Mouse (Mus musculus): Measurements from ENCODE around the gene Ssx2ip. TPM values are rescaled to one million over a fixed set of nuclear protein-coding genes. Genes with fewer than 3 reads are reported as not detected.
"Not testable (repeated sequence)": the region's sequence is repeated elsewhere in the genome, so short reads cannot be mapped to it uniquely, and the experiment has no call there.

Ssx2ip gene
- polyA plus RNA-seq, 1 experiment from 2014 or later = 18.0 TPM

DNA sequence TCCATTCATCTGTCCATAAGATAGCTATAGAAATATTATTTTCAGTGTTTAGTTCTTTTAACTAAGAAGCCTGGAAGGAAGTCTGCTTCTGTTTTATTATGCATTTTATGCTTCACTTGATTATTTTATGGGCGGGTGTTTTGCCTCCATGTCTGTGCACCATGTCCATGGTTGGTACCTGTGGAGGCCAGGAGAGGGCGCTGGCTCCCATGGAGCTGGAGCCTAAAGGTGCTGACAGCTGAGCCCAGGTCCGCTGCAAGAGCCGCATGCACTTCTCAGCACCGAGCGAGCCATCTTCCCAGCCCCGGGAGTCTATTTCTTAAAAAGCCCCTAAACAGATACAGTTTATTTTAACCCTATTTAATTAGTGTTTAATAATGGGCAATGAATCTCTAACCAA, 19.3 kb downstream of the Ssx2ip start:
- Histone ChIP-seq H3K27me3 (no peaks in the 10 kb centered on the region), H3K9me3 (no peaks in the 10 kb centered on the region), H3K4me1 (replicated peaks) (0 out of 2 replicates have a peak, but pooled peaks cover 3% of the 10 kb centered on the region), H3K27ac (replicated peaks) (no peak overlapping the region), H3K9ac (no peak overlapping the region), H3K36me3 (peaks cover 28% of the 10 kb centered on the region), H3K4me2 (no peak overlapping the region), H3K4me3 (no peak overlapping the region)
- no peak for ATAC-seq (ENCODE audit: low FRiP score, low read depth)
- WGBS = 84% methylated on average over 7 of the region's 7 CpGs

- H3K27me3 ChIP-seq = no peaks in the 10 kb centered on the region
- no peak for ATAC-seq (ENCODE audit: low FRiP score, low read depth)
- no peak overlapping the region for H3K4me2 ChIP-seq
- 66% methylated on average over 7 of the region's 7 CpGs for WGBS
- H3K27ac ChIP-seq (replicated peaks) = no peak overlapping the region
- no peaks in the 10 kb centered on the region for H3K9me3 ChIP-seq
- H3K4me3 ChIP-seq = no peak overlapping the region
- H3K4me1 ChIP-seq (replicated peaks) = 0 out of 2 replicates have a peak, but pooled peaks cover 3% of the 10 kb centered on the region
- no peak overlapping the region for H3K9ac ChIP-seq
- peaks cover 26% of the 10 kb centered on the region for H3K36me3 ChIP-seq
Observed at GRCm38 (mm10) chr3:146424306-146424900, 20.0 kb downstream of the Ssx2ip start.

DNA sequence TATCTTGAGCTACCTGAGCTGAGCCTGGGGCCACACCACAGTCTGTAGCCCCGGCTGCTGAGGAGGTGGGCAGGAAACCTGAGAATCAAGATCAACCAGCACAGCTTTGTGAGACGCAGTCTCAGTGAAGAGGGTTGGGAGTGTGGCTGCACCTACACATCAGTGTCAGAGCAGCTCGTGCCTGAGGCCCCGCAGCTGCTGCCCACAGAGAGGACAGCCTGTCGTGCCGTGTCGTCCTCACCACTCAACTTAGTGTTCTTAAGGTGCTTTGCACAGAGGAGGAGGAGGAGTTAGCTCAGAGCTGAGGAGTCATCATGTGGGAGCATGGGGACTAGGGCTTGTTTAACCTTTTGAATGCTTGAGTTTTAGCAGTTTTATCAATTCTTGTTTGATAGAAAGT, 21.5 kb downstream of the Ssx2ip start:
- H3K36me3 ChIP-seq = peaks cover 28% of the 10 kb centered on the region
- no peak for ATAC-seq (ENCODE audit: low FRiP score, low read depth)
- no peak overlapping the region for H3K27ac ChIP-seq (replicated peaks)

DNA sequence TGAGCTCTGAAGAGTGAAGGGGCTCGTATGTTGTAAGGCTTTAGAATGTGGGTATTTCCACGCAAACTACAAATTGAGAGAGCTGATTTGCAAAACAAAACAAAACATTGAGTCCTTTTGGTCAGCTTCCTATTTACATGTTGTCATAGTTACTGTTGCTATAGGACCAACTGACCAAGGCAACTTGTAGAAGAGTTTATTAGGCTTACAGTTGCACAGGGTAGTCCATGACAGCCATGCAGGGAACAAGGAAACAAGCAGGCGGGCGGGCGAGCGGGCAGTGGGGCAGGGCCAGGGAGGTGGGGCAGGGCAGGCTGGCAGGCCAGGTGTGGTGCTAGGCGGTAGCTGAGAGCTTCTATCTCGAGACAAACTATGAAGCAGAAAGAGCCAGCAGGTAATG, 22.0 kb downstream of the Ssx2ip start:
- H3K9ac ChIP-seq = no peak overlapping the region
- H3K4me1 ChIP-seq (replicated peaks) = 0 out of 2 replicates have a peak, but pooled peaks cover 3% of the 10 kb centered on the region
- no peak overlapping the region for H3K4me3 ChIP-seq
- H3K27me3 ChIP-seq = no peaks in the 10 kb centered on the region
- no peak overlapping the region for H3K4me2 ChIP-seq
- H3K9me3 ChIP-seq = no peaks in the 10 kb centered on the region
- WGBS = 68% methylated on average over 8 of the region's 8 CpGs
- ATAC-seq (ENCODE audit: low FRiP score, low read depth) = no peak; the same call in 1 of the 2 replicates
- H3K27ac ChIP-seq (replicated peaks) = no peak overlapping the region
- peaks cover 33% of the 10 kb centered on the region for H3K36me3 ChIP-seq

More for the DNA sequence above, 21.5 kb downstream of the Ssx2ip start:
- Histone ChIP-seq H3K4me1 (replicated peaks) (0 out of 2 replicates have a peak, but pooled peaks cover 3% of the 10 kb centered on the region), H3K4me3 (no peak overlapping the region), H3K27me3 (no peaks in the 10 kb centered on the region), H3K9ac (no peak overlapping the region), H3K9me3 (no peaks in the 10 kb centered on the region), H3K4me2 (no peak overlapping the region)
- 69% methylated on average over 7 of the region's 7 CpGs for WGBS

DNA sequence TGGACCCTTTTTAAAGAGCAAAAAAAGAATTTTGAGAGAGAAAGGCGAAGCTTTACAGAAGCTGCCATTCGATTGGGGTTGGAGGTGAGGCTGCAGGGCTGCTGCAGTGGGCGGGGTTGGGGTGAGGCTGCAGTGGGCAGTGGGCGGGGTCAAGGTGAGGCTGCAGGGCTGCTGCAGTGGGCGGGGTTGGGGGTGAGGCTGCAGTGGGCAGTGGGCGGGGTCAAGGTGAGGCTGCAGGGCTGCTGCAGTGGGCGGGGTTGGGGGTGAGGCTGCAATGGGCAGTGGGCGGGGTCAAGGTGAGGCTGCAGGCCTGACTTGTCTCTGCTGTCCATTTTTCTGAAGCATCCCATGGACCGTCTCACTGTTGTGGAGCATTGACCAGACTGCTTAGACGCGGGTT, 28.6 kb downstream of the Ssx2ip start:
- H3K4me1 ChIP-seq (replicated peaks); H3K27me3 ChIP-seq; H3K27ac ChIP-seq (replicated peaks); H3K4me3 ChIP-seq; ATAC-seq (ENCODE audit: low FRiP score, low read depth); H3K9me3 ChIP-seq; H3K9ac ChIP-seq; H3K4me2 ChIP-seq: not testable (repeated sequence)
- peaks cover 61% of the 10 kb centered on the region for H3K36me3 ChIP-seq
- 91% methylated on average over 11 of the region's 11 CpGs for WGBS

DNA sequence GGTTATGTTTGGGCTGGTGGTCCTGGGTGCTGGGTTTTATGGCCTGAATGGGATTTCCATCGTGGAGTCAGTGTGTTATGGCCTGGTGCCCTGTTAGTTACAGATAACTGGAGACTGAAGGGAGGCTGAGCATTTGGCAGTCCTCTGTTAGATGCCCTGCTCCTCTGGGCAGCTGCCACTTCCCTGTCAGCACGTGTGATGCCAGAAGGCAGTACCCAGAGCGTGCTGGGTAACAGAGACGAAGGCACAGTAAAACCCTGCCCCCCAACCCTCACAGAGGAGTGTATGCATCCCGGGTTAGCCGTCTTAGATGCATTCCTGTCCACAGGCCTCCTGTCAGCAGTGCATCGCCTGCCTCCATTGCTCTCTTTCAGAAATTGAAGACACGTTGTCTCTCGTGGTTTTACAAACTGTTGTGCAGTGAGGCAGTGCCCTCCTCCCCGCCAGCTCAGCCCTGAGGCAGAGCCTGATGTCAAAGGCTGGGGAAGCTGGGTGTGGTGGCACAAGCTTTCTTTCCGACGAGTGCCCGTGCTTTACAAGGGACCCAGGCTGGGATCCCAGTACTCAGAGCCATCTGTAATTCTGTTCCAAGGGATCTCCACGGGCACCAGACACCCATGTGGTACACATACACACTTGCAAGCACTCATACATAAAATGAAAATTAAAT, 29.4 kb downstream of the Ssx2ip start:
- Histone ChIP-seq H3K4me2 (no peak overlapping the region), H3K27me3 (no peaks in the 10 kb centered on the region), H3K36me3 (peaks cover 59% of the 10 kb centered on the region), H3K4me3 (no peak overlapping the region), H3K4me1 (replicated peaks) (no peaks in the 10 kb centered on the region), H3K27ac (replicated peaks) (no peak overlapping the region), H3K9me3 (no peaks in the 10 kb centered on the region), H3K9ac (no peak overlapping the region)
- 91% methylated on average over 14 of the region's 14 CpGs for WGBS
- ATAC-seq (ENCODE audit: low FRiP score, low read depth) = no peak

GRCm38 (mm10) chr3:146434686-146435085, 30.2 kb downstream of the Ssx2ip start:
- Histone ChIP-seq H3K27me3 (no peaks in the 10 kb centered on the region), H3K4me3 (no peak overlapping the region), H3K4me1 (replicated peaks) (no peaks in the 10 kb centered on the region), H3K9ac (no peak overlapping the region), H3K27ac (replicated peaks) (no peak overlapping the region), H3K36me3 (peaks cover 52% of the 10 kb centered on the region), H3K9me3 (no peaks in the 10 kb centered on the region), H3K4me2 (no peak overlapping the region)
- ATAC-seq (ENCODE audit: low FRiP score, low read depth) = no peak
- 96% methylated on average over 8 of the region's 8 CpGs for WGBS

DNA sequence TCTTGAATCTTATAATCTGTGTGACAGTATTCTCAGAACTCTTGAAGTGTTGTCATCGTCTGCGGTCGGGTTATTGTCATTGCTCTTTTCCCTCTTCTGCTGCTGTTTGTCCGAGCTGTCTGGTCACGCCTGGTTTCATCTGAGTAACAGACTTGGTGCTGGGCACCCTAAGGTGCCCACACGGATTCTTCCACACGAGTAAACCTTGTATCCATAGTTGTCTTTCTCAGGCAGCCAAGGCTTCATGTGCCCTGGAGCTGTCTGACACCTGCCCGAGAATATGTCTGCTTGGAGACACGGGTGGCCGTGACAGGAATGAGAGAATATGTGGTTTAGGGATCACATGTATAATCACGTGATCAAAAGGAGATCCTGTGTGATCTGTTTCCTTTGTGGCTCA, 31.1 kb downstream of the Ssx2ip start:
- peaks cover 49% of the 10 kb centered on the region for H3K36me3 ChIP-seq
- no peak for ATAC-seq (ENCODE audit: low FRiP score, low read depth)
- H3K9ac ChIP-seq = no peak overlapping the region
- H3K9me3 ChIP-seq = no peaks in the 10 kb centered on the region
- no peak overlapping the region for H3K4me3 ChIP-seq
- H3K4me1 ChIP-seq (replicated peaks) = no peaks in the 10 kb centered on the region
- no peaks in the 10 kb centered on the region for H3K27me3 ChIP-seq
- no peak overlapping the region for H3K27ac ChIP-seq (replicated peaks)
- H3K4me2 ChIP-seq = no peak overlapping the region
- WGBS = 87% methylated on average over 11 of the region's 11 CpGs

- no peak overlapping the region for H3K27ac ChIP-seq (replicated peaks)
- WGBS = 95% methylated on average over 8 of the region's 8 CpGs
- no peaks in the 10 kb centered on the region for H3K4me1 ChIP-seq (replicated peaks)
- H3K9ac ChIP-seq = no peak overlapping the region
- no peak for ATAC-seq (ENCODE audit: low FRiP score, low read depth)
- no peak overlapping the region for H3K4me3 ChIP-seq
- H3K9me3 ChIP-seq = no peaks in the 10 kb centered on the region
- peaks cover 47% of the 10 kb centered on the region for H3K36me3 ChIP-seq
- H3K27me3 ChIP-seq = no peaks in the 10 kb centered on the region
- H3K4me2 ChIP-seq = no peak overlapping the region
Observed at GRCm38 (mm10) chr3:146436114-146436513, 31.7 kb downstream of the Ssx2ip start.

- no peak for ATAC-seq (ENCODE audit: low FRiP score, low read depth)
- H3K36me3 ChIP-seq = peaks cover 34% of the 10 kb centered on the region
- no peak overlapping the region for H3K4me3 ChIP-seq
- no peaks in the 10 kb centered on the region for H3K9me3 ChIP-seq
- no peak overlapping the region for H3K27ac ChIP-seq (replicated peaks)
- H3K4me1 ChIP-seq (replicated peaks) = no peaks in the 10 kb centered on the region
- 93% methylated on average over 12 of the region's 12 CpGs for WGBS
- no peak overlapping the region for H3K4me2 ChIP-seq
- H3K27me3 ChIP-seq = no peaks in the 10 kb centered on the region
- H3K9ac ChIP-seq = no peak overlapping the region
Observed at GRCm38 (mm10) chr3:146440011-146440410, 35.6 kb downstream of the Ssx2ip start.

GRCm38 (mm10) chr3:146440422-146440821, 36.0 kb downstream of the Ssx2ip start:
- no peaks in the 10 kb centered on the region for H3K9me3 ChIP-seq
- no peaks in the 10 kb centered on the region for H3K4me1 ChIP-seq (replicated peaks)
- H3K27ac ChIP-seq (replicated peaks) = no peak overlapping the region
- 87% methylated on average over 7 of the region's 7 CpGs for WGBS
- H3K27me3 ChIP-seq = no peaks in the 10 kb centered on the region
- H3K4me3 ChIP-seq = no peak overlapping the region
- H3K4me2 ChIP-seq = no peak overlapping the region
- ATAC-seq (ENCODE audit: low FRiP score, low read depth) = no peak
- H3K9ac ChIP-seq = no peak overlapping the region
- H3K36me3 ChIP-seq = peaks cover 34% of the 10 kb centered on the region

DNA sequence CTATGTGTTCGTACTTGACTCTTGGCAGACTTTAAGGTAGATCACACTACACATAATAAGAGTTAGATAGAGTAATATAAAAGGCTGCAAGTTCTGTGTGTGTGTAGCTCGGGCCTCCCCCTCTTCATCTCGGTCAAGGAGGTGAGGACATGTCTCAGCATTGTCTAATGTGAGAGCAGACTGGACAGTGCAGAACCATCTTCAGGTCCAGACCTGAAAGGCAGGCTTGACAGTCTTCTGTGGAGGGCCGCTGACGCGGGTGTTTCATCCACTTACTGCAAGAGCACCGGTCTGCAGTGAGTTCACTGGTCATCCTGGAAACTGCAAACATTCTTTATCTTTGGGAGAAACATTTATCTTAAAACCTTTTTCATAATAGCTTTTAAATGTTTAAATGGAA, 38.0 kb downstream of the Ssx2ip start:
- WGBS = 93% methylated on average over 7 of the region's 7 CpGs
- Histone ChIP-seq H3K4me1 (replicated peaks) (no peaks in the 10 kb centered on the region), H3K36me3 (peaks cover 16% of the 10 kb centered on the region), H3K9ac (no peak overlapping the region), H3K4me2 (no peak overlapping the region), H3K27ac (replicated peaks) (no peak overlapping the region), H3K27me3 (no peaks in the 10 kb centered on the region), H3K4me3 (no peak overlapping the region), H3K9me3 (no peaks in the 10 kb centered on the region)
- ATAC-seq (ENCODE audit: low FRiP score, low read depth) = no peak
